Mouse (Mus musculus): ENCODE measurements around the gene Glycam1. TPM values are rescaled to one million over a fixed set of nuclear protein-coding genes. Genes with fewer than 3 reads are reported as not detected.

The Glycam1 gene
- polyA plus RNA-seq (2017; shearing (Covaris generic)) = not detected

DNA sequence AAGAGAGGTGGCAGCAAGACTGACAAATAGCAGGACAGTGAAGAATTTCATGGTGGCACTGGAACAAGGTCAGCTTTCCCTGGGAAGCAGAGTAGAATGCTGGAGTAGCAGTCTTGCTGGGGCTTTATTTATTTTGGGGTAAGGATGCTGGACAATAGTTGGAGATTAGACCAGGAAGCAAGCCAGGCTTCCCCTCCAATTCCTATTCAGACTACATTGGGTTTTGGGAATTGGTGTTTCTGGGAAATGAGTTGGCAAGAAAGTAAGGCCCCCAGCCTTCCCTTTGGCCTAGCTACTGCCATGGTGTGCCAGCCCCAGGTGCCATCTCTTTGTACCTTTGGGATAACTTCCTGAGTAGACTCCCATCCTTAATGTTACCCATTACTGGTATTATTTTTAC, at the start of gene Glycam1:
Glycam1 (minus strand) TSS at position 101 of the 400 bp plus-strand sequence.

DNA sequence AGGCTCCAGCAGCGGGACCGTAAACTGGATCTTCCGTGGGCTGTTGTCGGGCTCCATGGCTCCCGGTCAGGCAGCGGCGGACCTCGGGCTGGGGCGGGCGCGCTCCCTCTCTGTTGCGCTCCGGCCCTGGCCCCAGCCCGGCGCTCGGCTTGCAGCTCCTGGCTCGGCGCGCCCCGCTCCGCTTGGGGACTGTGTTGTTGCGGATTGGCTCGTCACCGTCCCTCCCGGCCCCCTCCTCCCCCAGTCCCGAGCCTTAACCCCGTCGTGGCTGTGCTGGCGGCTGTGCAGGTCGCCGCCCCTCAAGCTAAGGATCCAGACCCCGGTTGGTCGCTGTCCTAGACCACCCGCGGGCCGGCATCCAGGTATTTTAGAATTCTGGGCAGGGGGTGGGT, 27.1 kb downstream of the Glycam1 start, which contains the start of gene Ppp1r1a:
Ppp1r1a (minus strand) TSS at position 182 of the 392 bp plus-strand sequence.

Other genes with a start within 250 kb of the Glycam1 start
- 0.20 TPM for gene Zfp385a, start 225.0 kb downstream of the Glycam1 start, polyA plus RNA-seq (2017; shearing (Covaris generic))
- gene Itga5, start 198.3 kb downstream of the Glycam1 start, polyA plus RNA-seq (2017; shearing (Covaris generic)) = 5.9 TPM
- not detected for gene Gtsf1, start 134.6 kb downstream of the Glycam1 start, polyA plus RNA-seq (2017; shearing (Covaris generic))
- not detected for gene Gtsf2, start 116.6 kb downstream of the Glycam1 start, polyA plus RNA-seq (2017; shearing (Covaris generic))
- gene Nckap1l, start 111.3 kb downstream of the Glycam1 start, polyA plus RNA-seq (2017; shearing (Covaris generic)) = 189 TPM
- gene Pde1b, start 62.0 kb downstream of the Glycam1 start, polyA plus RNA-seq (2017; shearing (Covaris generic)) = 2.6 TPM
- not detected for gene Ppp1r1a, start 27.1 kb downstream of the Glycam1 start, polyA plus RNA-seq (2017; shearing (Covaris generic))
- not detected for gene Mucl1, start 190.4 kb upstream of the Glycam1 start, polyA plus RNA-seq (2017; shearing (Covaris generic))